30 mouse cellular contexts compared by ENCODE assay signal in the genomic region with DNA sequence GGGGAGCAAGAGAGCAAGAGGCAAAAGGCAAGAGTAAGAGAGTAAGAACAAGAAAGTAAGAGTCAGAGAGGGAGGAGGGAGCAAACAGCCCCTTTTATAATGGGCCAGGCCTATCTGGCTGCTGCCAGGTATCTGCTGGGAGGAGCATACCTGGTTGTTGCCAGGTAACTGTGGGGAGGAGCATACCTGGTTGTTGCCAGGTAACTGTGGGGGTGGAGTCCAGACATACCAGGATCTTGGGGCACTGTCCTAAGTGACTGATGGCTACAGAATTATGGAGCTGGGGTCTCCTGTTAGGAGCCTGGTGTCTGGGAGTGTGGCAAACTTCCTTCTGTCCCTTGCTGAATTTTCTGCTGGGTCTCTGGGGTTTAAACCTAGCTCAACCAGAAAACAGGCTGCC.
"Had no signal": no experiment of that assay in that cellular context is flagged by ENCODE, and none has a peak within 500 bp of the region (broad histone marks: within the 10 kb centered on the region; RNA-seq: fewer than 3 reads in every experiment).

No protein-coding gene starts in this region.

- DNase-seq: liver; liver, embryonic 13.5 days; liver, postnatal 0 days; lung, adult 18-20 months; lung, adult 2 months; lung, embryonic 14.5 days; lung, postnatal 10 days; lung, postnatal 14 days; lung, postnatal 36 days; lung, postnatal 4 days; midbrain, embryonic 14.5 days had no signal

- H3K4me2 ChIP-seq: limb, embryonic 12.5 days; limb, embryonic 13.5 days; limb, embryonic 15.5 days; liver, embryonic 11.5 days; liver, embryonic 12.5 days; liver, embryonic 13.5 days; liver, embryonic 15.5 days; lung, embryonic 14.5 days; lung, embryonic 15.5 days; midbrain, embryonic 11.5 days; midbrain, embryonic 12.5 days; midbrain, embryonic 13.5 days; midbrain, embryonic 15.5 days had no signal

- H3K9ac ChIP-seq: limb, embryonic 12.5 days; limb, embryonic 13.5 days; limb, embryonic 15.5 days; liver, embryonic 12.5 days; liver, embryonic 13.5 days; liver, embryonic 14.5 days; liver, embryonic 15.5 days; liver, postnatal 0 days; lung, embryonic 14.5 days; lung, embryonic 15.5 days; midbrain, embryonic 12.5 days; midbrain, embryonic 13.5 days; midbrain, embryonic 15.5 days had no signal

- H3K36me3 ChIP-seq: limb, embryonic 10.5 days; limb, embryonic 12.5 days; limb, embryonic 13.5 days; limb, embryonic 15.5 days; liver, embryonic 12.5 days; liver, embryonic 13.5 days; liver, embryonic 15.5 days; lung, embryonic 15.5 days; midbrain, embryonic 10.5 days; midbrain, embryonic 12.5 days; midbrain, embryonic 13.5 days; midbrain, embryonic 15.5 days had no signal

- ATAC-seq: liver, embryonic 12.5 days; liver, postnatal 0 days; lung, postnatal 0 days; midbrain, embryonic 13.5 days; midbrain, embryonic 15.5 days; midbrain, embryonic 16.5 days had no signal

- H3K27me3 ChIP-seq: limb, embryonic 12.5 days; limb, embryonic 13.5 days; limb, embryonic 15.5 days; liver, embryonic 12.5 days; liver, embryonic 13.5 days; liver, embryonic 15.5 days; lung, embryonic 15.5 days; megakaryocyte, embryonic 14.5 days; midbrain, embryonic 12.5 days; midbrain, embryonic 13.5 days; midbrain, embryonic 15.5 days had no signal

- H3K4me3 ChIP-seq: limb, embryonic 10.5 days; limb, embryonic 12.5 days; limb, embryonic 13.5 days; limb, embryonic 15.5 days; liver, embryonic 12.5 days; liver, embryonic 13.5 days; liver, embryonic 15.5 days; lung, embryonic 15.5 days; megakaryocyte, embryonic 14.5 days; midbrain, embryonic 10.5 days; midbrain, embryonic 12.5 days; midbrain, embryonic 13.5 days; midbrain, embryonic 15.5 days; myocyte had no signal

- H3K4me1 ChIP-seq: limb, embryonic 10.5 days; limb, embryonic 12.5 days; limb, embryonic 13.5 days; limb, embryonic 15.5 days; liver, embryonic 12.5 days; liver, embryonic 13.5 days; liver, embryonic 15.5 days; lung, embryonic 15.5 days; megakaryocyte, embryonic 14.5 days; midbrain, embryonic 10.5 days; midbrain, embryonic 12.5 days; midbrain, embryonic 13.5 days; midbrain, embryonic 15.5 days had no signal

- H3K9me3 ChIP-seq: limb, embryonic 10.5 days; limb, embryonic 12.5 days; limb, embryonic 13.5 days; limb, embryonic 15.5 days; liver, embryonic 12.5 days; liver, embryonic 13.5 days; liver, embryonic 15.5 days; lung, embryonic 15.5 days; midbrain, embryonic 10.5 days; midbrain, embryonic 12.5 days; midbrain, embryonic 13.5 days; midbrain, embryonic 15.5 days had no signal

- H3K27ac ChIP-seq: limb, embryonic 10.5 days; limb, embryonic 12.5 days; limb, embryonic 13.5 days; limb, embryonic 15.5 days; liver, embryonic 12.5 days; liver, embryonic 13.5 days; liver, embryonic 14.5 days; liver, embryonic 15.5 days; lung, embryonic 15.5 days; macrophage; midbrain, embryonic 10.5 days; midbrain, embryonic 12.5 days; midbrain, embryonic 13.5 days; midbrain, embryonic 15.5 days had no signal
